Mouse (Mus musculus) spleen, postnatal 4 days (tissue): ENCODE measurements around the gene Atg2b.

Experiments
- DNase-seq, 2 experiments: peaks; one replicate each; pipeline ENCODE4 v3.0.0; 2022; ENCODE audit warnings: low spot score in 2 of 2

Gene Atg2b

DNA sequence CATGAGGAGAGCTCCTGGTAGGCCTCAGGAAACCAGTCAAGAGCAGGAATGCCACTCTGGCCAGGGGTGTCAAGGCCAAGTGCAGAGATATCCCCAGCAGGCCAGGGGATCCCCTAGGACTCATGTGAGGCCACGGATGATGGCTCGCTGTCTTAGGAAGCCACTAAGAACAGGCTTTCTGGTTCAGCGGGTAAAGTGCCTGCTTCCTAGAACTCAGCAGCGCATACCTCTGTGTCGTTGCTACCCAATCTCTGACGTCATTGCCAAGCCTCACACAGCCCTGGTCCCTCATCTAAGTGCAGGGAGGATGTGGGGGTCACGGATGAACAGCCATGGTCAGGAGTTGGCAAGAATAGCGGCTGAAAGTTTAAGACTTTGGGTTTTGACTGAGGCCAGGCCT, 87.9 kb downstream of the Atg2b start:
- no peak for DNase-seq

DNA sequence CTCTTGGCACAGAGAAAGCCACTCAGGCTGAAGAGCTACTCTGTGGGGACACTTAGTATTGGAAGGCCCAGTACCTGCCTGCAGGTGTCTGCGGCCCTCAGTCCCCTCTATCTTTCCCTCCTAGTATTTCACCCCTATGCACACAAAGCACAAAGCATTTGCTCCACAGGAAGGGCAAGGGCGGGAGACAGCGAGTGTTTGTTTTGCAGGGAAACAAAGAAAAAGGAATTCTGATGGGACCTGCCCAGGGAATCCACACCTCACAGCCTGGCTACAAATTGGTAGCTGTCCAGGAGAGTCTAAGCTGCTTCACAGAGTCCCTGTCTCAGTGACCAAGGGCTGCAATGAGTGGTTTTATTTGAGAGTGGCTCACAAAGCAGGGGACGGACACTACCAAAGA, 91.5 kb downstream of the Atg2b start:
- DNase-seq = no peak

DNA sequence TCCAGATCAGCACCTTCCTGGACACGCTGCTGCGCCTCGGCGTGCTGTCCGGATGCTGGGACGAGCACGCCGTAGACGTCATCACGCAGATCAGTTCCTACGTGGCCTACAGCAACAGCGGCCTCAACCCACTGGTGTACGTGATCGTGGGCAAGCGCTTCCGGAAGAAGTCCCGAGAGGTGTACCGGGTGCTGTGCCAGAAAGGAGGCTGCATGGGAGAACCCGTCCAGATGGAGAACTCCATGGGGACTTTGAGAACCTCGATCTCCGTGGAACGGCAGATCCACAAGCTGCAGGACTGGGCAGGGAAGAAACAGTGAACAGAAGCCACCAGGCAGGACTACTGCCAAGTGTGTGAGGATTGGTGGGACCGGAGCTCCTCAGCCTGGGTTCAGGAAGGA, 92.7 kb downstream of the Atg2b start:
- no peak for DNase-seq

DNA sequence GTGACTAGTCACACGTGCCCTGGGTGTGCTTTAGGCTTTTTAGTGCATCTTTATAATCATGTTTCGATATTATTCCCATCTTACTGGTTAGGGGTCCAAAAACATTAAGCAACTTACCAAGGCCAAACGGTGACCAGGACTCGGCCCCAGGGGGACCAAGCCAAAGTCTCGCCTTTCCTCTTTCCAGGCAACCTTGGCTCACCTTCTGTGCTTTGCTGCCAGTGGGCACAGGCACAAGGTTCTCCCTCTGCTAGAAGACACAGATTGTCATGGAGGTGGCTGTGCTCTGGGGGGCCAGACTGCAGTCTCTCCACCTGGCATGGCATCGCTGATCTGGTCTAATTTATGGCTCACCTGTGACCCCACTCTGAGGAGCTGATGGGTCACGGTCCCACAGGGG, 94.2 kb downstream of the Atg2b start:
- DNase-seq = no peak

DNA sequence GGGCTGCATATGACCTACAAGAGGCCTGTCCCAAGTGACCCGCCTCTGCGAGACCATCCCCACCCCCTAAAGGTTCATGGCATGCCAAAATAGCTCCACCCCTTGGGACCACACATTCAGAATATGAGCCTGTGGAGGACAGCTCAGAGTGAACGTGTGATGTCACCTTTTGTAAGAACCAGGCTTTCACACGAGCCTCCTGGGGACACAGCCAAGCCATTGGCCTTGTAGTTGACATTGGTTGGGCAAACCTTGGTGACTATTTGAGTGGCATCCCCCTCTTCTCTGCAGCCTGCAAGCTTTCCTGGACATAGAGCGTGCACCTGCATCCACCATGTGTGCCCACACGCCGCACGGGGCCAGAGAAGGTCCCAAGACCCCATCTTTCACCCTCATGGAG, 97.5 kb downstream of the Atg2b start:
- no peak for DNase-seq

DNA sequence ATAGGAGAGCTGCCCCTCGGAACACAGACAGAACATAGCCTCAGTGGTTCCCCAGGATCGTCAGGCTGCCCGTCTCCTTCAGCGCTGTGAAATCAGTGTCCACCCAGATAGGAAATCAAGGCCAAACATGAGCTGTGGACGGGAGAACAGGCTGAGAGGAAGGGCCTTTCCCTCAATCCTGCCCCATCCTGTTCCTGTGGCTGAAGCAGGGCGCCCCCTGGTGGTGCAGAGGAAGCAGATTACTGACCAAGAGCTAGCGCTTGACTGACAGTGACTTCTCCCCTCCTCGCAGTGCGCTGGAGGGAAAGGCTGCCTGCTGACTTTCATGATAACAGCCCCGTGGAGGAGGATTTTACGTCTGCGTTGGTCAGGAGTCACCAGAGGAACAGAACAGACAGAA, 100.2 kb downstream of the Atg2b start:
- DNase-seq = peak; percentile 48 to 79

DNA sequence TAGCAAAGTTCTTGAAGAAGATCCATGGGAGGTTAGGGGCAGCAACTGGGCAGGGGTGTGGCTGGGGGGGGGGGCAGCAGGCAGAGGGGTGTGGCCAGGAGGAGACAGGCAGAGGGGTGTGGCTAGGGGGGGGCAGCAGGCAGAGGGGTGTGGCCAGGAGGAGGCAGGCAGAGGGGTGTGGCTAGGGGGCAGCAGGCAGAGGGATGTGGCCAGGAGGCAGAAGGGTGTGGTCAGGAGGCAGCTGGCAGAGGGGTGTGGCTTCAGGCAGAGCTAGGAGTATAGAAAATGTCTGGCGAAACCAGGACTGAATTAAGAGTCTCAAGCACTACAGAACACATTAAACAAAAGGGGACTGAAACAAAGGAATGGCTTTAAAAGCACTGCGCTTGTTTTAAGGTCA, 101.5 kb downstream of the Atg2b start:
- no peak for DNase-seq

DNA sequence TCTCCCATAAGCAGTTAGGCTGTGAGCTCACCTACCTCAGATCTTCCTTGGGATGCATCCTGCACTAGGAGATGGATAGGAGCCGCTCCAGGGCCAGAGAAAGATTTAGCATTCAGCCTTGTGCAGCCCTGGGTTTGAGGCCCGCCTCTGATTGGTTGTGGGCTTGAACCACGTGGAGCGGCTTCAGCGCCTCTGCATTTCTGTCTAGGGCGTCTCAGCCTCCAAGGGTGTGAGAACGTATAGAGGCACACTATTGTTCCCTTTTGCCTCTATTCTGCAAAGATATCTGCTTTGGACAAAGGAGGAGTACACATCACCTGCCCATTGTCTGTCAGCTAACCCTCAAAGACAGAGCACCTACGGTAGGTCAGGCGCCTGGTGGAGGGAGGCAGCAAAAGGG, 102.5 kb downstream of the Atg2b start:
- DNase-seq = no peak

DNA sequence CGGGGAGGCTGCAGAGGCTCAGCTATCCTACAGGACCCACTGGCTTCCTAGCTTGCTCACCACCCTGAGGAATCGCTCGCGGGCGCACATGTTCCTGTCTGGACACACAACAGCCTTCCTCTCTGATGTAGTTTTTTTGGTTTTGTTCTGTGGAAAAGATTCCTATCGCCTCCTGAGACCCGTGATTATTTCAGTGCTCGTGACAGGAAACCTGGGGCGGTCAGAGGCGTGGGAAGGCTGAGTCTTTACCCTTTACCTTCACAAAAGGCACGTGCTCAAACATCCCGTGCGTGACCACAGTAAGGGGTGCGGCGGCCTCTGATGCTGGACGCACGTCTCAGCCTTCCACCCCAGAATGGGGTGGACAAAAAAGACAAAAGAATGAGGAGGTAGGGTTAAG, 104.5 kb downstream of the Atg2b start:
- no peak for DNase-seq

DNA sequence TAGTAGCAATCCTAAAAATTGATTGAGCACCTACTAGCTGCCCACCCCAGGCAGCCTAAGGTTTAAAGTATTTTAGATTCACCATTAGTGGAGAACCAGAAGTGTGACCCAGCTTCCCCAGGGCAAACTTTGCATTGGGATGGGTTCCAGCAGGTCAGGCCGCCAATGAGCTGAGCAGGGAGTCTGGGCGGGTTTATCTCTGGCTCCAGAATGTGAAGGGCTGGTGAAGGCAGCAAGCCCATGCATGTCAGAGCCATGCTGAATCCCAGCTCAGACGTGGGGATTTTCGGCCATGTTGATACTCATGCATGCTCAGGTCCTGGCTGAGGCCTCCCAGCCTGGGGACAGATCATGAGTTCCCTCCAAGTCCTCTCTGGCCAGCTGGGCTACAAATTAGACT, 110.7 kb downstream of the Atg2b start:
- no peak for DNase-seq

DNA sequence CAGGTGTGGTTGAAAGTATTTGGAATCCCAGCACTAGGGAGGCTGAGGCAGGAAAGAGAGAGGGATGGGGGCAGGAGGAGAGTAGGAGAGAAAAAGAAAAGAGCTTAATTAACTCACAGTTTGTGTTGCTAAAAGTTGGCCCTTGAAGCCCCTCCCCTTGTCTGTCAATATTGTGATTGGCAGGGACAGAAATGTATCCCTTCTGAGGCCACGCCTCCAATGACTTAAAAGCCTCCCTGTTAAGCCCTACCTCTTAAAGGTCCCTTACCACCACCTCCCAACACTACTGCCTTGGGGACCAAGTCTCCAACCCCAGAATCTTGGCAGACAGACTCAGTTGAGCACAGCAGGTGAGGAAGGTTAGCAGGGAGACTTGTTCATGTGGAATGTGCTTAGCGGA, 112.4 kb downstream of the Atg2b start:
- no peak for DNase-seq

DNA sequence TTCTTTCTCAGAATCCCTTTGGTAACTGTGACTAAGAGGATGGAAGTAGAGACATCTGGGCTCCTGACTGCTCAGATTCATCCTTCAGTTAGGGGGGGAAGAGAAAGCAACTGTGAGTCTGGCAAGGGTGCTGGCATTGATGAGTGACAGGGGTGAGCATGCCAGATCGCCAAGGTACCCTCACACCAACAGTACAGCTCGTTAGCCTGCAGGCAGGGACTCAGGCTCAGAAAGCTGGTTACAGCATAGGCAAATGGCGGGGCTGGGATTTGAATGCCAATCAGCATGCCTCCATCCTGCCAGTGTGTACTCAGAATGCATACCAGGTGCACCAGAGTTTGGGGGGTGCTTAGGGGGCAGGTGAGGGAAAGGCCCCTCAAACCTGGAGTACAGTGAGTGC, 113.1 kb downstream of the Atg2b start:
- DNase-seq = no peak
